Mouse (Mus musculus) adrenal gland, adult 18-20 months (tissue): Measurements from ENCODE around the gene Il4ra. TPM values are rescaled to one million over a fixed set of nuclear protein-coding genes. Genes with fewer than 3 reads are reported as not detected.

Experiments
- DNase-seq, 2 experiments: peaks; one replicate each; pipeline ENCODE4 v3.0.0; 2021 to 2022; ENCODE audit warnings: low spot score in 2 of 2
- total RNA-seq, 2 experiments: library from RNA; stranded (reverse); gene quantifications; 1 replicate in 1 of 2; 2 replicates in 1 of 2; pipeline ENCODE4 v1.2.3; 2021

The Il4ra gene
- total RNA-seq, 2 experiments from 2014 or later: 39.6 to 199 TPM

GRCm38 (mm10) chr7:125597516-125598347 lies 45.8 kb downstream of the Il4ra start:
- DNase-seq: no peak

- DNase-seq: no peak
Observed at GRCm38 (mm10) chr7:125599373-125599973, 47.6 kb downstream of the Il4ra start.

GRCm38 (mm10) chr7:125600136-125600535 lies 48.2 kb downstream of the Il4ra start:
- no peak for DNase-seq

- no peak for DNase-seq
Observed at GRCm38 (mm10) chr7:125600612-125601279, 48.8 kb downstream of the Il4ra start.

- no peak for DNase-seq
Observed at GRCm38 (mm10) chr7:125601280-125601670, 49.4 kb downstream of the Il4ra start.

GRCm38 (mm10) chr7:125601821-125602448 lies 50.0 kb downstream of the Il4ra start:
- no peak for DNase-seq

- no peak for DNase-seq
Observed at GRCm38 (mm10) chr7:125603185-125603631, 51.3 kb downstream of the Il4ra start, which contains the start of gene Il21r. TSS of gene Il21r (plus strand) at chr7:125603429.

- no peak for DNase-seq
Observed at GRCm38 (mm10) chr7:125604362-125605319, 52.7 kb downstream of the Il4ra start.

GRCm38 (mm10) chr7:125605725-125606139 lies 53.8 kb downstream of the Il4ra start:
- no peak for DNase-seq

- no peak for DNase-seq
Observed at GRCm38 (mm10) chr7:125606265-125607164, 54.6 kb downstream of the Il4ra start.

- DNase-seq: no peak
Observed at GRCm38 (mm10) chr7:125607384-125608182, 55.7 kb downstream of the Il4ra start.

GRCm38 (mm10) chr7:125608183-125608688 lies 56.3 kb downstream of the Il4ra start:
- no peak for DNase-seq

GRCm38 (mm10) chr7:125613579-125613978 lies 61.7 kb downstream of the Il4ra start:
- no peak for DNase-seq

GRCm38 (mm10) chr7:125615453-125615852 lies 63.5 kb downstream of the Il4ra start:
- DNase-seq: no peak

GRCm38 (mm10) chr7:125618016-125618415 lies 66.1 kb downstream of the Il4ra start:
- DNase-seq: no peak

- no peak for DNase-seq
Observed at GRCm38 (mm10) chr7:125620077-125620476, 68.2 kb downstream of the Il4ra start.

GRCm38 (mm10) chr7:125622741-125623685 lies 71.1 kb downstream of the Il4ra start:
- no peak for DNase-seq
